Mouse (Mus musculus) CH12.LX (cell line): ENCODE measurements around the gene Mta2. TPM values are rescaled to one million over a fixed set of nuclear protein-coding genes. Genes with fewer than 3 reads are reported as not detected.

ENCODE experiments used
- DNase-seq: peaks from one replicate; pipeline ENCODE4 v3.0.0-alpha.2; 2013; ENCODE audit errors: extremely low read depth
- H3K27ac ChIP-seq: 2 replicates; pipeline ENCODE4 v1.5.1; 2012; ENCODE audit warnings: low read depth, mild to moderate bottlenecking, control low read depth, moderate library complexity; ENCODE audit not compliant: insufficient read depth
- H3K27me3 ChIP-seq: replicated peaks from 2 replicates; pipeline ENCODE3; 2012; ENCODE audit warnings: inconsistent platforms
- H3K36me3 ChIP-seq, 2 experiments: replicated peaks in 1 of 2; 2 replicates each; pipeline versions ENCODE3 to v1.6.1; 2012; ENCODE audit warnings: inconsistent platforms in 1 of 2, low read length in 1 of 2, mild to moderate bottlenecking in 1 of 2, mixed read lengths in 1 of 2, moderate library complexity in 1 of 2; ENCODE audit not compliant: control insufficient read depth in 1 of 2, insufficient read depth in 1 of 2
- H3K4me1 ChIP-seq, 2 experiments: 2 replicates each; pipeline ENCODE4 v1.6.1; 2012; ENCODE audit warnings: inconsistent platforms in 1 of 2, moderate library complexity in 1 of 2; ENCODE audit not compliant: insufficient read depth in 2 of 2, control insufficient read depth in 1 of 2
- H3K4me2 ChIP-seq: 2 replicates; pipeline ENCODE4 v1.6.1; 2012; ENCODE audit warnings: low read depth, mild to moderate bottlenecking, control low read depth; ENCODE audit not compliant: poor library complexity, insufficient read depth, severe bottlenecking
- H3K4me3 ChIP-seq, 3 experiments: fragments of 150-350 bp in 1 of 3; sonication (generic) in 1 of 3; replicated peaks in 1 of 3; 2 replicates each; pipeline versions ENCODE3 to v1.5.1; 2011 to 2012; ENCODE audit warnings: low read depth in 2 of 3, low read length in 2 of 3, mild to moderate bottlenecking in 2 of 3, moderate library complexity in 2 of 3, control low read depth in 1 of 3, improper control_type of control experiment in 1 of 3, inconsistent platforms in 1 of 3, mixed read lengths in 1 of 3; ENCODE audit not compliant: poor library complexity in 1 of 3
- H3K79me2 ChIP-seq: replicated peaks from 2 replicates; pipeline ENCODE4 v1.6.1; 2012; ENCODE audit warnings: mild to moderate bottlenecking, moderate library complexity; ENCODE audit not compliant: control insufficient read depth, poor library complexity, insufficient read depth, severe bottlenecking; ENCODE audit errors: extremely low read depth
- H3K9ac ChIP-seq: 2 replicates; pipeline ENCODE4 v1.6.1; 2012; ENCODE audit warnings: low read depth, mild to moderate bottlenecking, control low read depth, moderate library complexity; ENCODE audit not compliant: insufficient read depth
- H3K9me3 ChIP-seq: replicated peaks from 2 replicates; pipeline ENCODE3; 2012; ENCODE audit warnings: low read length, inconsistent platforms, mixed read lengths
- BHLHE40 ChIP-seq: IDR thresholded peaks from 2 replicates; pipeline ENCODE4 v1.6.1; 2011; ENCODE audit warnings: mild to moderate bottlenecking, low read depth, low read length, improper control_type of control experiment
- CHD2 ChIP-seq: IDR thresholded peaks from 2 replicates; pipeline ENCODE4 v1.6.1; 2011; ENCODE audit warnings: low read length, improper control_type of control experiment
- CTCF ChIP-seq, 2 experiments: IDR thresholded peaks in 1 of 2; conservative IDR thresholded peaks in 1 of 2; 2 replicates each; pipeline ENCODE4 v1.5.1; 2011 to 2012; ENCODE audit warnings: low read depth in 2 of 2, low read length in 2 of 2, improper control_type of control experiment in 1 of 2, inconsistent platforms in 1 of 2, mild to moderate bottlenecking in 1 of 2, moderate library complexity in 1 of 2
- E2F4 ChIP-seq: IDR thresholded peaks from 2 replicates; pipeline ENCODE4 v1.6.1; 2011; ENCODE audit warnings: low read depth, low read length, improper control_type of control experiment; ENCODE audit not compliant: insufficient replicate concordance
- ELF1 ChIP-seq: IDR thresholded peaks from 2 replicates; pipeline ENCODE4 v1.6.1; 2014; ENCODE audit warnings: low read depth, mild to moderate bottlenecking, inconsistent platforms, low read length, improper control_type of control experiment
- ETS1 ChIP-seq: conservative IDR thresholded peaks from 2 replicates; pipeline ENCODE4 v1.6.1; 2012; ENCODE audit warnings: low read depth, mild to moderate bottlenecking, inconsistent platforms, low read length, improper control_type of control experiment, moderate library complexity
- RCOR1 ChIP-seq: conservative IDR thresholded peaks from 2 replicates; pipeline ENCODE4 v1.6.1; 2012; ENCODE audit warnings: low read depth, mild to moderate bottlenecking, inconsistent platforms, low read length, improper control_type of control experiment
- TBP ChIP-seq: conservative IDR thresholded peaks from 2 replicates; pipeline ENCODE4 v1.6.1; 2011; ENCODE audit warnings: low read depth, low read length, improper control_type of control experiment
- TCF12 ChIP-seq: IDR thresholded peaks from 2 replicates; pipeline ENCODE4 v1.6.1; 2014; ENCODE audit warnings: low read depth, mild to moderate bottlenecking, inconsistent platforms, low read length, improper control_type of control experiment
- USF1 ChIP-seq: IDR thresholded peaks from 2 replicates; pipeline ENCODE4 v1.6.1; 2014; ENCODE audit warnings: low read depth, mild to moderate bottlenecking, inconsistent platforms, low read length, improper control_type of control experiment
- USF2 ChIP-seq: conservative IDR thresholded peaks from 2 replicates; pipeline ENCODE4 v1.6.1; 2011; ENCODE audit warnings: low read depth, low read length, improper control_type of control experiment
- ZC3H11A ChIP-seq: IDR thresholded peaks from 2 replicates; pipeline ENCODE4 v1.6.1; 2012; ENCODE audit warnings: low read depth, mild to moderate bottlenecking, inconsistent platforms, low read length, improper control_type of control experiment
- dilution Hi-C: fragments of 300-500 bp; cut with MboI; formaldehyde crosslinking; loops from 2 replicates; pipeline ENCODE4 v1.14.3; 2020; ENCODE audit warnings: low sequenced_read_pairs; ENCODE audit not compliant: extremely low pct_unique_long_range_greater_than_20kb, extremely low pct_ligation_motif_present
- in situ Hi-C: fragments of 300-500 bp; cut with MboI; formaldehyde crosslinking; loops from 3 replicates; pipeline ENCODE4 v1.14.3; 2019; ENCODE audit warnings: low sequenced_read_pairs, low pct_ligation_motif_present, low pct_unique_long_range_greater_than_20kb, mixed read lengths
- polyA plus RNA-seq: library from polyadenylated mRNA; unstranded; fragments of >175 nt; gene quantifications from 2 replicates; pipeline ENCODE4 v1.2.1, GENCODE M21; 2012; ENCODE audit warnings: low read depth; ENCODE audit not compliant: insufficient read length
- total RNA-seq, 2 experiments: library from RNA; depleted of rRNA; stranded (reverse); fragments of 300-350 nt in 1 of 2; fragments of >200 nt in 1 of 2; gene quantifications; 2 replicates each; pipeline ENCODE4 v1.2.3; 2012 to 2014

Gene Mta2
- total and polyA plus RNA-seq, 3 experiments, result 115 to 162 (median 131) TPM

GRCm38 (mm10) chr19:8950190-8950589, 8.5 kb downstream of the Mta2 start:
- no peak for DNase-seq
- peaks cover 2 to 23% of the 10 kb centered on the region in 2 experiments for H3K4me1 ChIP-seq
- H3K9ac ChIP-seq, result no peak overlapping the region
- H3K27me3 ChIP-seq, result no peaks in the 10 kb centered on the region
- H3K36me3 ChIP-seq, result peaks cover 64 to 76% of the 10 kb centered on the region in 2 experiments
- no peak overlapping the region for H3K4me2 ChIP-seq
- no peak overlapping the region for H3K27ac ChIP-seq
- in situ Hi-C loops, result no loop called here
- no peaks in the 10 kb centered on the region for H3K9me3 ChIP-seq
- H3K4me3 ChIP-seq, result no peak overlapping the region
- peaks cover 25% of the 10 kb centered on the region for H3K79me2 ChIP-seq
- no peak for TF ChIP-seq ETS1
- no peak for TF ChIP-seq BHLHE40
- TF ChIP-seq, all 38 proteins: peak for 0
- dilution Hi-C loops, result no loop called here

- no peak for DNase-seq
- Histone ChIP-seq H3K4me2 (no peak overlapping the region), H3K36me3 (peaks cover 51 to 75% of the 10 kb centered on the region in 2 experiments), H3K27ac (no peak overlapping the region)
- in situ Hi-C loops, result no loop called here
- TF ChIP-seq ELF1, result no peak
- no peak for TF ChIP-seq TBP
- TF ChIP-seq ZC3H11A, result no peak
- no peak for TF ChIP-seq CTCF (conservative IDR thresholded peaks at IDR 0.05 in 1 of 2, IDR thresholded peaks at IDR 0.05 in 1 of 2; ENCODE audit: low read depth in 2 of 2, low read length in 2 of 2)
- no peak for TF ChIP-seq RCOR1
- no peak for TF ChIP-seq CHD2
- TF ChIP-seq TCF12, result no peak
- TF ChIP-seq USF1, result no peak
- TF ChIP-seq USF2, result no peak
- TF ChIP-seq E2F4, result no peak
- TF ChIP-seq, all 38 proteins: peak for 0
- no peak overlapping the region for H3K9ac ChIP-seq
- H3K4me3 ChIP-seq, result no peak overlapping the region
- no peaks in the 10 kb centered on the region for H3K27me3 ChIP-seq
- H3K4me1 ChIP-seq, result peaks cover 4 to 30% of the 10 kb centered on the region in 2 experiments
- dilution Hi-C loops, result no loop called here
- H3K79me2 ChIP-seq, result peaks cover 33% of the 10 kb centered on the region
- no peaks in the 10 kb centered on the region for H3K9me3 ChIP-seq
These were observed 10.6 kb downstream of the Mta2 start for GRCm38 (mm10) chr19:8952241-8952640.
